Mouse (Mus musculus): ENCODE data around the gene Olfr525. TPM values are rescaled to one million over a fixed set of nuclear protein-coding genes. Genes with fewer than 3 reads are reported as not detected.

Gene Olfr525
- not detected in 2 replicates for total RNA-seq (2012; rRNA removed)
- not detected in 2 replicates for total RNA-seq (2014; rRNA removed)
- not detected in 2 replicates for polyA plus RNA-seq (2012; ENCODE audit: insufficient read length, low read depth)

DNA sequence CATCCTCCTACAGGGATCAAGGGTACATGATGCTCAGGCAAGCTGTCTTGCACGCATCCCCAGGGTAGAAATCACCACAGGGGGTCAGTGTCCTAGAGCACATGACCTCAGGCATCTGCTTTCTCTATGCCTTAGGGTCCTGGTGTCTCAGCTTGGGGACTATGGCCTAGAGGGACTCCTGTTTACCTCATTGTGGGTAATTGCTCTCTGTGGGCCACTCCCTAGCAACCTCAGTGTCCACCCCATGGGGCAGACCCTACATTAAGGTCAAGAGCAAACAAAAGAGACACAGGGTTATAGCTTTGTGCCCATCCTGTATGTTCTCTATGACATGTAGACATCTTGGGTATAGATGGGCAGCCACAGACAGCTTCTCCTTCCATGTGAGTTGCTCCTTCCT lies at the start of gene Olfr525:
Olfr525 (plus strand) TSS at position 301 of the 400 bp plus-strand sequence.
- no peaks in the 10 kb centered on the region for H3K4me1 ChIP-seq (ENCODE audit: control insufficient read depth in 1 of 2, insufficient read depth in 2 of 2)
- H3K36me3 ChIP-seq (replicated peaks in 1 of 2; ENCODE audit: control insufficient read depth in 1 of 2, insufficient read depth in 1 of 2, low read length in 1 of 2) = no peaks in the 10 kb centered on the region
- H3K4me2 ChIP-seq (ENCODE audit: insufficient read depth, low read depth, poor library complexity, severe bottlenecking) = no peak within 1 kb of the TSS
- no peak within 1 kb of the TSS for H3K9ac ChIP-seq (ENCODE audit: insufficient read depth, low read depth)
- in situ Hi-C loops (cut with MboI; ENCODE audit: low pct_ligation_motif_present, low pct_unique_long_range_greater_than_20kb, low sequenced_read_pairs) = no loop called here
- H3K27me3 ChIP-seq (replicated peaks) = peaks cover 85% of the 10 kb centered on the region
- no peak within 1 kb of the TSS for H3K4me3 ChIP-seq (replicated peaks in 1 of 3; ENCODE audit: low read depth in 2 of 3, low read length in 2 of 3, poor library complexity in 1 of 3)
- no peak within 1 kb of the TSS for H3K27ac ChIP-seq (ENCODE audit: insufficient read depth, low read depth)
- no peaks in the 10 kb centered on the region for H3K9me3 ChIP-seq (replicated peaks; ENCODE audit: low read length)
- dilution Hi-C loops (cut with MboI; ENCODE audit: extremely low pct_ligation_motif_present, extremely low pct_unique_long_range_greater_than_20kb, low sequenced_read_pairs) = no loop called here
- DNase-seq (ENCODE audit: extremely low read depth) = no peak
- TF ChIP-seq NRF1 (IDR thresholded peaks at IDR 0.05; ENCODE audit: low read depth, low read length) (no peak), ZKSCAN1 (IDR thresholded peaks at IDR 0.05; ENCODE audit: borderline replicate concordance, low read depth, low read length) (no peak), IRF4 (IDR thresholded peaks at IDR 0.05; ENCODE audit: low read depth, low read length) (no peak), MEF2A (IDR thresholded peaks at IDR 0.05; ENCODE audit: borderline replicate concordance, low read depth, low read length) (no peak), EP300 (IDR thresholded peaks at IDR 0.05; ENCODE audit: low read length) (no peak), E2F4 (IDR thresholded peaks at IDR 0.05; ENCODE audit: insufficient replicate concordance, low read depth, low read length) (no peak), JUND (conservative IDR thresholded peaks at IDR 0.05; ENCODE audit: low read depth, low read length) (no peak)
- no peaks in the 10 kb centered on the region for H3K79me2 ChIP-seq (replicated peaks; ENCODE audit: control insufficient read depth, extremely low read depth, insufficient read depth, poor library complexity, severe bottlenecking)

DNA sequence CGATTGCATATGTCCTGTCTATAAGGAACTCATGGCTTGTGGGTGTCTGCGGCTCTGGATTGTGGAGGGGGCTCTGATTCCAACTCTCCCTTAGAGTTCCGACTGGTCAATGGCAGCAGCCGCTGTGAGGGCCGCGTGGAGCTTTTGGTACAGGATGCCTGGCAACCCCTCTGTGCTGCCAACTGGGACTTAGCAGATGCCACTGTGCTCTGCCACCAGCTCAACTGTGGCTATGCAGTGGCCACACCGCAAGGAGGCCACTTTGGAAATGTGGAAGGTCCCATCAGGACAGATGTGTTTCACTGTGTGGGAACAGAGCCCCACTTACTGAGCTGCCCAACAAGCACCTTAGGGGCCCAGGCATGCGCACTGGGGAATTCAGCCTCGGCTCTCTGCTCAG lies 24.9 kb upstream of the Olfr525 start:
- no peak overlapping the region for H3K9ac ChIP-seq (ENCODE audit: insufficient read depth, low read depth)
- no peak for DNase-seq (ENCODE audit: extremely low read depth)
- no peak overlapping the region for H3K4me3 ChIP-seq (replicated peaks in 1 of 3; ENCODE audit: low read depth in 2 of 3, low read length in 2 of 3, poor library complexity in 1 of 3)
- no peaks in the 10 kb centered on the region for H3K79me2 ChIP-seq (replicated peaks; ENCODE audit: control insufficient read depth, extremely low read depth, insufficient read depth, poor library complexity, severe bottlenecking)
- no peak overlapping the region for H3K4me2 ChIP-seq (ENCODE audit: insufficient read depth, low read depth, poor library complexity, severe bottlenecking)
- peaks cover 61% of the 10 kb centered on the region for H3K27me3 ChIP-seq (replicated peaks)
- no peaks in the 10 kb centered on the region for H3K36me3 ChIP-seq (replicated peaks in 1 of 2; ENCODE audit: control insufficient read depth in 1 of 2, insufficient read depth in 1 of 2, low read length in 1 of 2)
- no peaks in the 10 kb centered on the region for H3K9me3 ChIP-seq (replicated peaks; ENCODE audit: low read length)
- no peak for TF ChIP-seq ELF1 (IDR thresholded peaks at IDR 0.05; ENCODE audit: low read depth, low read length)
- TF ChIP-seq TBP (conservative IDR thresholded peaks at IDR 0.05; ENCODE audit: low read depth, low read length) = no peak
- TF ChIP-seq MAFK (IDR thresholded peaks at IDR 0.05; ENCODE audit: insufficient replicate concordance, low read length) = no peak
- TF ChIP-seq SMC3 (IDR thresholded peaks at IDR 0.05; ENCODE audit: low read depth, low read length) = no peak
- no peak for TF ChIP-seq IRF4 (IDR thresholded peaks at IDR 0.05; ENCODE audit: low read depth, low read length)
- no peak for TF ChIP-seq POLR2AphosphoS2 (IDR thresholded peaks at IDR 0.05; ENCODE audit: low read depth, low read length)
- no peak for TF ChIP-seq RCOR1 (conservative IDR thresholded peaks at IDR 0.05; ENCODE audit: low read depth, low read length)
- TF ChIP-seq MXI1 (IDR thresholded peaks at IDR 0.05; ENCODE audit: low read depth, low read length) = no peak
- no peak for TF ChIP-seq JUND (conservative IDR thresholded peaks at IDR 0.05; ENCODE audit: low read depth, low read length)
- TF ChIP-seq ZC3H11A (IDR thresholded peaks at IDR 0.05; ENCODE audit: low read depth, low read length) = no peak
- no peak for TF ChIP-seq RAD21 (IDR thresholded peaks at IDR 0.05; ENCODE audit: low read depth, low read length)
- TF ChIP-seq ZKSCAN1 (IDR thresholded peaks at IDR 0.05; ENCODE audit: borderline replicate concordance, low read depth, low read length) = no peak
- no peak for TF ChIP-seq CTCF (conservative IDR thresholded peaks at IDR 0.05 in 1 of 2, IDR thresholded peaks at IDR 0.05 in 1 of 2; ENCODE audit: low read depth in 2 of 2, low read length in 2 of 2)
- TF ChIP-seq HCFC1 (IDR thresholded peaks at IDR 0.05; ENCODE audit: low read depth, low read length) = no peak
- TF ChIP-seq POLR2A (IDR thresholded peaks at IDR 0.05; ENCODE audit: low read depth, low read length) = no peak
- dilution Hi-C loops (cut with MboI; ENCODE audit: extremely low pct_ligation_motif_present, extremely low pct_unique_long_range_greater_than_20kb, low sequenced_read_pairs) = no loop called here
- in situ Hi-C loops (cut with MboI; ENCODE audit: low pct_ligation_motif_present, low pct_unique_long_range_greater_than_20kb, low sequenced_read_pairs) = no loop called here
- no peak overlapping the region for H3K27ac ChIP-seq (ENCODE audit: insufficient read depth, low read depth)
- H3K4me1 ChIP-seq (ENCODE audit: control insufficient read depth in 1 of 2, insufficient read depth in 2 of 2) = no peaks in the 10 kb centered on the region

Measured in CH12.LX (cell line).